Mouse (Mus musculus): ENCODE results near the gene Lamb2.

GRCm38 (mm10) chr9:108494905-108495304 lies 15.4 kb downstream of the Lamb2 start:
- TF ChIP-seq GATA1 (IDR thresholded peaks at IDR 0.05; ENCODE audit: low read length) (no peak), TAL1 (IDR thresholded peaks at IDR 0.05; ENCODE audit: low read length) (no peak)
